Mouse (Mus musculus) thymus, postnatal 10 days (tissue): ENCODE measurements around the gene Usp15.

ENCODE experiments used
- DNase-seq, 2 experiments: peaks; one replicate each; pipeline ENCODE4 v3.0.0; 2021; ENCODE audit warnings: low spot score in 2 of 2

Gene Usp15

DNA sequence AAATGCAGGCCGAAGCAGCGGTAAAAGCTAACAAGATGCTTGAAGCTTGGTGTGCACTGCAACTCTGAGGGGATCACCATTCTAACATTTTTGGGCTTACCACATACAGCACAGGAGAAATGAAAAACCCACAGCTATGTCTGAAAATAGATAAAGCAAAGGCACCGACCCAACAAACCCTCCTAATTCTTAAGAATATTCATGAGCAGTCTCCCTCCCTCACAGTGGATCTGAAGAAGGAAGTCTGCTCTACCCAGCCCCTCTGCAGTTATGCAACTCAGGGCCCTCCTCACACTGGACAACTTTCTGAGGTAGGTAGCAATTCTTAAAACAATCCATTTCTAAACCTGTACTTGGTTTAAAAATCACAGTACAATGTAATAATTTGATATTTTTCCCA is 14.4 kb downstream of the Usp15 start:
- DNase-seq: no peak

DNA sequence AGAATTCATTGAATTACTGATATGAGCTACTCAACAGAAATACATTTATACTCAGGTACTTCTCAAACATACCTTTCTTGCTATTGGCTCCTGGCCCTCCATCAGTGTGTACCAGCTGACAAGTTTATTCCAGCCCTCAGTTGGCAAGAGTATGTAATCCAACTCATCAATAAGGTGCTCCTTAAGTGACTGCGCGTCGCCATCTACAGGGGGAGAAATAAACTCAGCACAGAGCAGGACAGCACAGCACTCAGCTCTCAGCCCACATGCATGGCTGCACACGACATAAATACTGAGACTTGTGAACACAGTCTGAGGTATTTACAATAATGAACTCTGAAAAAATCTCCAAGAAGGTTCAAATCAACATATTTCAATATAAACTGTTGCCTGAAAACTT is 21.0 kb downstream of the Usp15 start:
- no peak for DNase-seq

DNA sequence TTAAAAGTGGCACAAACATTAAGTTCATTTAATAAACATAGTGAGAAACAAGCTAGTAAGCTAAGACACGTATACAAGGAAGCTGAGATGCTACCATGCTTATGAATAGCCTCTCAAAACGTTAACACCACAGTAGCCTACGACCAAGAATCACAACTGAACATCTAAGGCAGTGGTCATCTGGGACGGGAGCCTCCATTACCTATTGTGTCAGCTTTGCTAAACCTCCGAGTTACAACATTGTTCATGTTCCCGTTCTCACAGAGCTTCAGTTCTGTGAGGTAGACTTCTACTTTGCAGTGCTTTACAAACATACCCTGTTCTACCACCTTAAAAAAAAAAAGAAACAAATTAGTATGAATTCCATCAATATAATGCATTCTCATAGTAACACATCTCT is 25.9 kb downstream of the Usp15 start:
- DNase-seq: no peak

DNA sequence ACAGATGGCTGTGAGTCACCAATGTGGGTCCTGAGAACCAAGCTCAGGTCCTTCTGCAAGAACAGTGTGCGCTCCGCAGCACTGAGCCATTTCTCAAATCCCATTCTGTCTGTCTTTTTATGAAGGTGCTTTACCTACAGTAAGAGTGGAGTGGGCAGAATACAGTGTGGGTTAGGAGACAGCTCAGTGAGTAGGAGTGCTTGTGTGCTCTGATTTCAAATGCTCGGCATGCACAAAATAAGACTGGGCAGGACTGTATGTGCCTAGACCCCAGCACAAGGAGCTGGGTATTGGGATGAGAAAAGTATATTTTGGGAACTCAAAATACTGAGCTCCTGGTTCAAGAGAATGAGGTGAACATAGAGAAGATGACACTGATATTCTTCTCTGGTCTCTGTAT is 31.3 kb downstream of the Usp15 start:
- DNase-seq: no peak

DNA sequence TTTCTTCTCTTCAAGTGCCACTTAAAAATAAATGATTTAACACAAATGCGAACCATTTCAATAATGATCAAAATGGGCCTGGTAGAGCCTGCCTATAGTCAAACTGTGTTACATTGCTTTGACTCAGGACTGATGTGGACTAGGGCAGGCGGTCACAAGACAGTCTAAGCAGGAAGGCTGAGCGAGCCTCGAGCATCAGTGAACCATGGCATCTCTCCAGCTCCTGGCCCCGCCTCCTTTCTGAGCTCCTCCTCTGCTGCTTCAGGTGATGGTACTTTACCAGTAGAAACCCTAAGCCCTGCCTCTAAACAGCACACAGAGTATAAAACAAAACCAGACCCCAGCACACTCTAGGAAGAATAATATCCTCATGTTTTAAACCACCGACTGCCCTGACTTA is 36.3 kb downstream of the Usp15 start:
- DNase-seq: no peak

DNA sequence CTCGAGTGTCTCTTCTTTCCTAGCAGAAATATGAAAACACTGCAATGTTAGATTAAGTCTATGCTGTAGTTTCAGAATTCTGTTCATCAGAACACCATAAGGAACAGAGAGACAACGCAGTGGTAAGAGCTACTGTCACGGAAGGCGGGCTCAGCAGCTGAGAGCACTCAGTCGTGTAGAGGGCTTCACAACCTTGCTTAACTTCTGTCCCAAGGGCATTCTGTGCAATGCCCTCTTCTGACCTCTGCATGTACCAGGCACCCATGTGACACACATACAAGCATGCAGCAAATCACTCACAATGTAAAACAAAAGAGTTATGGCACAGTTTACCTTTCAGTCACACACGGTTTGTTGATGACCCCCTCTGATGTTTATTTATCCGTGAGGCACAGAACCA is 37.5 kb downstream of the Usp15 start:
- no peak for DNase-seq

DNA sequence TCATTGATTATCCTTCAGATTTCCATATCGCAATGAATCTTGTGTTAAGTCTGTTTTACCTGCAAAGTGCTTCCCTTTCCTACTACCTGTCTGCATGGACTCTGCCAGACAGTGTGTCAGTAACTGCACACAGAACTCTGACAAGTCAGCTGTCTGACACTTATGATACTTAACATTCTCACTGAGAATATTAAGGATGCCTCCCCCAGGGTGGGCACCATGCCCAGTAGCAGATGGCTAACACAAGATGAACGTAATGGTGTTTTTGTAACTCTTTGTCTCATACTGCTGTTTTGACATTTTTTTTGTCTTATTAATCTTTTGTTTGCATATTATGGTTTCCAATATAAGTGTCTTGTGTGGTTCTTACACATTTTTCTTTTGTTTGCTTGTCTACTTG is 40.4 kb downstream of the Usp15 start:
- DNase-seq: no peak

DNA sequence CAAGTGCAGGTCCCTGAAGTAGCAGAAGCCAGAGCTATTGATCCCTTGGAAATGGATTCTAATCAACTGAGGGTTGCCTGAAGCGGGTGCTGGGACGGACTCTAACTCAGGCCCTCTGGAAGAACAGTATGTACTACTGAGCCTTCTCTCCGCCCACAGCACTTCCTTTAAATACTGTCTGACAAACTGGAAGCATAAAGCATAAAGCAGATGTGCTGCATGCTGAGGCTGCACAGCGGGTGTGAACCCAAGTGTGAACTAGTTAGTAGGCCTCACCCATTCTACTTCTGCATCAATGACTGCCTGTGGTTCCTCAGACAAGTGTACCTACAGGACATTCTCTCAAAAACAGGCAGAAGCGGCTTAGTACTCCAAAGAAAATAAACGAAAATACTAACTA is 41.0 kb downstream of the Usp15 start:
- no peak for DNase-seq

DNA sequence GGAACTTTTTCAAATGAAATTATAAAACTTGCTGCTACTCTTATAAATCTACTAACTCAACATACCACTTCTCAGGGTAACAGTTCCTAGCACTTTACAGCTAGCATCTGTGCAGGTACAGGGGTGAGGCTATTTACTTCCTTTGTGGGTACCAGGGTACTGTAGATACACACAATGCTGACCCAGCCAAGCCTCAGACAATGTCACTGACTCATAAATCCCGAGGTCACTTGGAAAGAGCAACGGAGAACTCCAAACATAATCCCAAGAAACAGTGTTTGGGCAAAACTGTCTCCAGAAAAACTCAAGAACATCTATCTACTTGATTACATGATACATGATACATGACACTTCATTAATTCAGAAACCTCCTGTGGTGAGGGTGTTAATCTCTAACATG is 43.5 kb downstream of the Usp15 start:
- no peak for DNase-seq

DNA sequence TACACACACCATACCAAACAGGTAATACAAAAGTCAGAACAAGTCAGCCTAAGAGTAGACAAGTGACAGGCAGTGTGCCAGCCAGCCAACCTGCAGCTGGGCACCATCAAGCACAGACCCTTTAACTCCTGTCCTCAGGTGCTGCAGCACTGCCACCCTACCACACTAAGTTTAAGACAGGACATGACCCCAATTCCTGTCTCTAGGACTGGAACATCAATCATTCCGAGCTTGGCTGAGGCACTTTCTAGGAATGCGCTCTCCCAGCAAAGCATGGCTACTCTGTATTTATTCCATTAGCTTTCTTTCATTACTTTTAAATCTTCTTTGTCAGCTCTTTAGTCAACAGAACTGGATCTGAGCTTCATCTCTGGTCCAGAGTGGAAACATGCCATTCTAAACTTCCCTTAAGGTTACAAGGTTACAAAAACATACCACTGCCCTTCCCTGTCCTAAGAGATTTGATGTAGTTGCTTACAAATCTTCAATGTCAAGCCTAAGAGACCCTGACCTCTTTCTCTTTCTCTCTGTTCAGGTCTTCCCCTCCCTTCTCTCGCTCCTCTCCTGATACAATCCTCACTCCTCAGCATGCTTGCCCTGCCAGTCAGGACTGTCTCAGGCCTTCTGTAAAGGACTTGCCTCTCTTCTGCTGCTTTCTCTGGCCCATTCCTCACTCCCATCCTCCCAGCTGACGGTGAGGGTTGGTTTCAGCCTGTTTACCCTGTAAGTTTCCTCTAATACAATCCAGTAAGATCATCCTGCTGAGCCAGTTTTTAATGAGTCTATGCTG is 48.6 kb downstream of the Usp15 start:
- DNase-seq: no peak

DNA sequence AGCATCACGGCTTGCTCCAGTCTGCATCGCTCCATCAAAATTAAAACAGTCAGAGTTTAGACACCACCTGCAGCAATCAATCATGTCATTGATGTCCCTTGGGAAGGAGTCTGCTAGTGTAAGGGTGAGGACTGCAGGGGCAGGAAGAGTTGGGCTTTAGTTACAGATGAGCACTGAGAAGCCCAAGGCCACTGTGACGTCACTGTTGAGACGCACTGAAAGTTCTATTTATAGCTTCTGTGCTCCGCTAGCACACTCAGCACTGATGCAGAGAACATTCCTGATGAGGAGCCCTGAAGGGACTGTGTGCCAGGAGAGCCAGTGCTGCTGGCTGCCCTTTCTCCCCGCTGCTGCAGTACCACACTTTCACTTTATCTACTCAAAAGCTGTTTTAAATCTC is 49.6 kb downstream of the Usp15 start:
- DNase-seq: no peak

DNA sequence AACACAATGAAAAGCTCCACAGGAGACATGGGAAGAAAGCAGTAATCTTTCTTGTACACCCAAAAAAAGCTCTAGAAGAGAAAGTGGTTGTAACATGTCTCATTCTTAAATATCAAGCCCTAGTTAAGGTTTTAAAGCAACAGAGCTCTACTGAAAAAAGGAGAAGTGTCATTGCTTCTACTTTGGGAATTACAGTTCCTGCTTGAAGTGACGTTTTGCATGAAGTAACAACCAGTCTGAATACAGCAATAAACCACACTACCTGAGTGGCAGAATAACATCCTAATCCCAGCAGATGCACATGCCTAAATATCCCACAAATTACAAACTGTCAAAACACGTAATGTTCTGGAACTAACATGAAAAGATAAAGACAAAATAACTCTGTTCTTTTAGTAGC is 50.4 kb downstream of the Usp15 start:
- no peak for DNase-seq

DNA sequence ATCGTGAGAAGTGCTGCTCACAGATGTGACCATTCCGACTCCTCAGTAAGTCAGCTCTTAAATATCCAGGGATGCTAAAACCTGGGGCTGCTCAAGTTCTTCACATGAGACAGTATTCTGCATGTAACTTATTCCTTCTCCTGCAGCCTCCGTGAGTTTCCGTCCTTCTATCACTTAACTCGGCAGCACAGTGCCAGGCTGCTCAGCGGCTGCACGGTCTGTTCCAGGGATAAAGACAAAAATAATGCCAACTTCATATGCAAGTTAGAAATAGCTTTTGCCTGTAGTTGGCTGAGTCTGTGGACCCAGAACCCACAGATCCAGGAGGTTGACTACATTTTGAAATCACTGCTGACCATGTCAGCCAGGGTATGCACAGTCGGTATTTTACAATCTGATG is 52.5 kb downstream of the Usp15 start:
- no peak for DNase-seq

DNA sequence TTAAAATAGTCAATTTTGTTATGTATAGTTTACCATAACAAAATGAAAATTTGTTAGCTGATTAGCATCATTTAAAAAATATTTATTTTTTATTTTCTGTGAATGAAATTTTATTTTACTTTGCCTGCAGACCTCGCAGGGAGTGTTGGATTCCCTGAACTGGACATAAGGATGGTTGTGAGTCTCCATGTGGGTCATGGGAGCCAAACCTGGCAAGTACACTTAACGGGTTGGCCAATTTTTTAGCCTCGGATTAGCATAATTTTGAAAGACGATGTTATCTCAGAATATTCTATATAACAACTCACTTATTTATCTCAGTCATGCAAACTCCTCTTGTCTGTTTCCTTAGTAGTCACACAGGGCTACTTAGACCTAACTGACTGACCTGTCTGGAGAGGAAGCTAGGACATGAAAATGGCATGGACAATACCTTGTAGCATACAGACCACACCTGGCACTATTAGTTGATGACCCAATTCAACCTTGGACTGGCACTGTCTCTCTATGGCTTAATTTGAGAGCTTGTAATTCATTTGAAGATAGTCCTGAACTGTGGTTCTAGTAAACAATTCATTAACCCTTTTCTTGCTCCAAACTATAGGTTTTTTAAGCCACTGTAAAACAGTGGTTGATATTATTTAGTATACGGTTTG is 54.3 kb downstream of the Usp15 start:
- DNase-seq: no peak

DNA sequence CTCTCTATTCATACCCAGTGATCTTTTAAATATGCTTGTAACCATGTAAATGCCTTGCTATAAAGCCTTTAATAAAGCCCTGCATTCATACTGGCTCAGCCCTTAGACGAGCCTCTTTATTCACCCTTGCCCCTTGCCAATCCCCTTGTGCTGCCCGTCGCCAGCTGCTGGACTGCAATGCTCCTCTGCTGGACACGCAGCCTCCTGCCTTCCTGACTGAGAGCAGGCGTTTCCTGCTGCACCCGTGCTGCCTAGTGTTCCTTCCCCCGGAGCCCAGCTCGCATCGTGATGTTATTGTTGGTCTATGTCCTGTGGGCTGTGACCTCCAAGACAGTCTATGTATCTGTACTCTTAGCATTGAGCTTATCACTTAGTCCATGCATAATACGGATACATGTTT is 61.0 kb downstream of the Usp15 start:
- DNase-seq: no peak

DNA sequence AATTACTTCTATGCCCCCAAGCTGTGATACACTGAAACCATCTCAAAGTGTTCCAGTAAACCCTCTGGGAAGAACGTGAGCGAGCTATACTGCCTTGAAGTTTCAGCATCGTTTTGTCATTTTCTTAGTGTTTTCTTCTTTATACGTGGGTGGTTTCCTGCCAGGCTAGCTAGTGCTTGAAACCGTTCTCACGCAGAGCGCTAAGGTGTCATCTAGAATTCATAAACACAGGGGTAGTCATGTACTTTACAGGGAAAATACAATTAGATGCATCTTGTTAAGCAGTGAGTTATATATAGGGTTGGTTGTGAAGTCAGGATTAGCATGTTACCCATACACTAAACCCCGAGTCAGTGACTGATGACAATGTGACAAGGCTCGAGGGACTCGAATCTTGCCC is 65.3 kb downstream of the Usp15 start:
- DNase-seq: no peak

DNA sequence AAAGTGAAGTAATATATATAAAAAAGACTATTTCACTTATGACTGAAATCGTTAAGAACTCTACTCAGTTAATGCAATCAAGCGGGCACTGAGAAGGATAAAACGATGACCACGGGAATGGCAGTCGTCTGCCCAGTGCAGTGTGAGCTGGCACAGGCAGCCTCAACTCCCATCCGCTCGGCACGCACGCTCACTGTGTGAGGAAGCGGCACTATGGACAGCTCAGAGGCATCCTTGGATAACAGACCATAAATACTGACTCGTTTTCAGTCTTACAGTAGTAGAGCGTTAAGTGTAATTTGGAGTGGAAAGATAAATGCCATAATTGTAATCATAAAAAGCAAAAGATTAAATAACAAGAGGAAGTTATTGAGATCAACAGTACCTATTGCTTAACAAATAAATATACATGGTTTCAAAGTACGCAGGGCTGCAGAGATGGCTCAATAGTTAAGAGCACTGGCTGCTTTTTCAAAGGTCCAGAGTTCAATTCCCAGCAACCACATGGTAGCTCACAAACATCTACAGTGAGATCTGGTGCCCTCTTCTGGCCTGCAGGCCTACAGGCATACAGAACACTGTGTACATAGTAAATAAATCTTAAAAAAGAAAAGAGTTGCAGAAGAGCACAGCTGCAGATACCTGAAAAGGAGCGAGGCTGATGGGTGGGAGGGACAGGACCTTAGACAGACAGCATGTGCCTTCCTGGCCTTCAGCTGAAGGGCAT is 76.0 kb downstream of the Usp15 start:
- no peak for DNase-seq

DNA sequence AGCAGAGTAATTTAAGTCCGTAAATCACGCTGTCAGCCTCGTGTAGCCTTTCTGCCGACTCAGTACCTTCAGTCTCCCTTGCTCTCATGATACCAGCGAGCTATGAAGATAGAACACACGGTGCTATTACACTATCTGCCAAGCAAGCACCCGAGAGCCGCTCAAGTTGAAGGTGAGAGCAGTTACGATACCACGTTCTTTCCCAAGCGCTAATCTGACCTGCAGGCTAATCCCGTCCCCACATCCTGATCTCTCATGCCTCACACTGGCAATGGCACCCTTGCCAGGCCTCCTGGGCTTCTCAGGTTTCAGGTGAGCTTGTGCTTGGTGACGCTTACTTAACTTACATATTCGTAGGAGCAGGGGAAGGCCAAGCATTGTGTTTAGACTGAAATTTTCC is 79.9 kb downstream of the Usp15 start:
- no peak for DNase-seq

DNA sequence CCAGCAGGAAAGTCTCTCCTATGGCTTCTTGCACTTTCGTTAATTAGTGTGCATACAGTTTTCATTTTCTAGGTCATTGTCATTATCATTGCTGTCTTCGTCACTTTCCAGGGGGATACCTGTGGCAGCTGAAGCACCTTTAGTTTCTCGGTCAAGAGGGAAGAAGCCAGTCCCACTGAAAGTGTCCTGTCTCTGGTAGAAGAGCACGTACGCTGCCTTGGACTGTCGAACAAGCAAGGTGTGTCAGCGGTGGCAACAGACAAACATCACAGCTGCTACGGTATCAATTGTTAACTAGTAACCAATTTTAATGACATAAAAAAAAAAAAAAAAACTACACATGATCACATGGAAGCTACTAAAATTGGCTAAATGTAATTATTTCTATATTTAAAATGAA is 83.3 kb downstream of the Usp15 start:
- no peak for DNase-seq

DNA sequence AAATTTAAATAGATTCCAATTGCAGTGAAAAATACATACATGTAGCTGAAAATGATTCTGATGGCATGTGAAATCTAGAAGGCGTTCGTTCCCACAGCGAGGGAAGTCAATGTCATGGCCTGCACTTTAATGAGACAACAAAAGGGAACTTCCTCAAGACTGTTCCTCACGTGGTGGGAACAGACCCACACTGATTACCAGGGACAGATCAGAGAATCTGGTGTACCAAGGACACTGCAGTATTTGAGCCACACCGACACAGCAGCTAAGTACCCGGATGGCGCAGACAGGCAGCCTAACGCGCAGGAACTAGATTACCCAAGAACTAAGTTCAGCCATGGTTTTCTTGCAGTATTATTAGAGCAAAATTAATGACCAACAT is 84.0 kb downstream of the Usp15 start:
- no peak for DNase-seq

DNA sequence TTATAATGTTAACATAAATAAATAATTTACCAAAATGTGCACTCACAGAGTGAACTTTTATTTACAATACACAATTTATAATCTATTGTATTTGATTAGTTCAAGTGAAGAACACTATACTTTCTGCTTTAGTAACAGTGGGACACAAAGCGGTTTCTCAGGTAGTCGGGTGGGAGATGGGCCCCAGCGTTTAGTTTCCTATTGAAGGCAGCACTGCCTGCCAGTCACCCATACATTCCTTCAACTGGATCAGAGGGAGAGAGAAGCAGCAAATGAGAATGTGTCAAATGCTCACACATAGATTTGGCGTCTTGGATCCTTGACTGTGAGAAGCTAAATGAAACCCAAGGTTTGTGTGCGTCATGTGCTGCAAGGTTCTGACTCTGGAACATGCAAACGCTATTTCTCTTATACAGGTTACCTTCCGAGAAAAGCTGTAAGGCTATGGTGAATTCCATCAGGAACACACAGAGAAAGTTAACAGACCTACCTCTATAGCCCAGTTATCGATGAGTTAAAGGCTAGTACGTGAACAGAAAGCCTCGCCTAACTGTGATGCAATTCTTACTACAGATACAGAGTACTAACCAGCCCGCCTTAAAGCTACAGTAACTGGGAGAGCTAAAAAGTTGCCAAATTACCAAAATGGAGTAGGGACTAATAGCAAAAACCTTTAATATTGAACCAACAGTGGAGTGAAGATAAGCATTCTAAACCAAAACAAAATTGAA is 84.6 kb downstream of the Usp15 start:
- DNase-seq: no peak

DNA sequence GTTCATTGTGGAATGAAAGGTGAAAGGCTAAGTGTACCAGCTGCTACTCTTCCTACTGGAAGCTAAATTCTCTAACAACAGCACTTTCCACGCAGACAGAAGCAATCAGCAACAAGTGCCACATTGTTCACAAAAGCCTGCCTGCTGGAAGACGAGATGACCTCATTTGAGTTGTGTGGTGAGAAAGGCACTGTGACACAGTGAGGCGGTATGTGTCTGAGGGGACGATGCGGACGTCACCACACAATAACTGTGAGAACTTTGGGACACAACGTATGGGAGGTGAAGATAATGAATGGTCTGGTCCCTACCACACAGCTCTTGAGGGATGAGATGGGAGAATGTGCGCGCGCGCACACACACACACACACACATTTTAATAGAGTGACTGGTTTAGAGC is 86.2 kb downstream of the Usp15 start:
- no peak for DNase-seq

DNA sequence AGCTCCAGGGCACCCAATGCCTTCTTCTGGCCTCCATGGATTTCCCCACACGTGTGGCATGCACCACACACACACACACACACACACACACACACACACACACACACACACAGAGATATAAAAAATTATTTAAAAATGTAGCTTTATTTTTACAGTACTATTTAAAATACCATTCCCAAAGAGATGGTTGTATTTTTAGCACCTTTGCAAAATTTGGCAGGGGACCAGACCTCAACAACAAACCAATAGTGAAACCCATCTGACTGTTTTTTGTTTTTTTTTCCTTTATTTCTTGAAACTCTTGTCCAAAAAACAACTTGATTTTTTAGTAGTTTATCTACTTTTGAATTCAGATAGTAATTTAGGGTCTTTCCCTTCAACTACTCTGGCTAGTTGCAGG is 88.3 kb downstream of the Usp15 start:
- DNase-seq: no peak
